8 mouse cellular contexts compared by ENCODE assay signal in genomic region chr2:127204932-127205331, GRCm38 (mm10). TPM values are rescaled to one million over a fixed set of nuclear protein-coding genes. Genes with fewer than 3 reads are reported as not detected.
DNase-seq lines count a peak whose midpoint lies in the region; ATAC-seq lines count a peak whose summit lies in the region.

No protein-coding gene starts in this region.

- no peak overlapping the region for H3K9ac ChIP-seq in kidney, embryonic 16.5 days (replicated peaks; ENCODE audit: low read length)

- no peak overlapping the region for H3K4me2 ChIP-seq in kidney, embryonic 16.5 days (replicated peaks; ENCODE audit: low read depth, low read length)

- no peaks in the 10 kb centered on the region for H3K27me3 ChIP-seq in kidney, embryonic 16.5 days (ENCODE audit: insufficient read depth, low read length)

- no peak overlapping the region for H3K27ac ChIP-seq in kidney, embryonic 16.5 days (ENCODE audit: low read length)

- 38% methylated on average over 3 of the region's 3 CpGs for WGBS in kidney, embryonic 16.5 days

- no peak for ATAC-seq in kidney, embryonic 16.5 days (ENCODE audit: low FRiP score, low TSS enrichment)
- ATAC-seq in activated CD4-positive, CD25-positive, alpha-beta regulatory T cell, adult 4 months: no peak

- H3K9me3 ChIP-seq in kidney, embryonic 16.5 days (ENCODE audit: low read length): no peaks in the 10 kb centered on the region

- peaks cover 11% of the 10 kb centered on the region for H3K4me1 ChIP-seq in kidney, embryonic 16.5 days (ENCODE audit: insufficient read depth, low read length)

- intact Hi-C loops in heart, postnatal 10 days (cut with DNase I): loop anchor here (1.0 to 10.0 kb wide), 2 partner anchors 39 to 110 kb away; no protein-coding TSS in a partner anchor
- intact Hi-C loops in left cerebral cortex, postnatal 36 days (cut with DNase I): loop anchor here (2.0 to 5.0 kb wide), 2 partner anchors 36 to 42 kb away; partner anchors contain the start of genes Ciao1 and Tmem127

- no peak overlapping the region for H3K4me3 ChIP-seq in kidney, embryonic 16.5 days (ENCODE audit: low read length)

- peak; percentile 21 for DNase-seq in kidney, adult 11 months
- DNase-seq in MEL-GATA-1-ER (ENCODE audit: extremely low read depth, low read depth): peak; percentile 35
- peak; percentile 62 for DNase-seq in cerebellum, adult 8-10 months
- DNase-seq in heart, postnatal 10 days: peak; percentile 67 to 76
- peak; percentile 38 to 46 for DNase-seq in left cerebral cortex, postnatal 36 days (ENCODE audit: low spot score in 2 of 2)
- peak; percentile 51 for DNase-seq in retina, postnatal 7 days (ENCODE audit: low read depth, low spot score)

- H3K36me3 ChIP-seq in kidney, embryonic 16.5 days (ENCODE audit: insufficient read depth, low read length): no peaks in the 10 kb centered on the region

RNA-seq across cellular contexts. Expression of gene 1810024B03Rik, which starts 3.1 kb away (rescaled TPM):
- 1.6 and 2.1 TPM in 2 replicates for polyA plus RNA-seq in kidney, embryonic 16.5 days (2015; fragmentation: Nextera tagmentation; extraction: Ambion mirVana)
- total RNA-seq in heart, postnatal 10 days (2021): under 1 TPM; 0.53 to 0.67 TPM
- total RNA-seq in left cerebral cortex, postnatal 36 days (2021): 1 to 10 TPM in 1 of 2 experiments, under 1 TPM in 1; 0.69 to 1.4 TPM
- polyA plus RNA-seq in activated CD4-positive, CD25-positive, alpha-beta regulatory T cell, adult 4 months (2017; shearing (Covaris generic)): 1 to 10 TPM in 1 of 2 experiments, under 1 TPM in 1; 0.92 to 1.5 TPM

RNA-seq across cellular contexts. Expression of gene Snrnp200, which starts 3.3 kb away (rescaled TPM):
- 67.2 and 70.5 TPM in 2 replicates for polyA plus RNA-seq in kidney, embryonic 16.5 days (2015; fragmentation: Nextera tagmentation; extraction: Ambion mirVana)
- total RNA-seq in heart, postnatal 10 days (2021): 10 to 100 TPM; 63.3 to 66.8 TPM
- total RNA-seq in left cerebral cortex, postnatal 36 days (2021): 10 to 100 TPM; 84.5 to 87.8 TPM
- polyA plus RNA-seq in activated CD4-positive, CD25-positive, alpha-beta regulatory T cell, adult 4 months (2017; shearing (Covaris generic)): 10 to 100 TPM; 34.2 to 51.7 TPM

RNA-seq across cellular contexts. Expression of gene Ciao1, which starts 42.7 kb away (rescaled TPM):
- 74.2 and 81.7 TPM in 2 replicates for polyA plus RNA-seq in kidney, embryonic 16.5 days (2015; fragmentation: Nextera tagmentation; extraction: Ambion mirVana)
- 10 to 100 TPM; 57.2 to 60.4 TPM for total RNA-seq in heart, postnatal 10 days (2021)
- total RNA-seq in left cerebral cortex, postnatal 36 days (2021): 10 to 100 TPM; 77.3 to 90.5 TPM
- 10 to 100 TPM; 33.0 to 49.2 TPM for polyA plus RNA-seq in activated CD4-positive, CD25-positive, alpha-beta regulatory T cell, adult 4 months (2017; shearing (Covaris generic))

RNA-seq across cellular contexts. Expression of gene Tmem127, which starts 42.8 kb away (rescaled TPM):
- polyA plus RNA-seq in kidney, embryonic 16.5 days (2015; fragmentation: Nextera tagmentation; extraction: Ambion mirVana): 29.0 and 29.5 TPM in 2 replicates
- total RNA-seq in heart, postnatal 10 days (2021): 10 to 100 TPM; 39.4 to 40.4 TPM
- total RNA-seq in left cerebral cortex, postnatal 36 days (2021): 10 to 100 TPM; 74.1 to 87.5 TPM
- polyA plus RNA-seq in activated CD4-positive, CD25-positive, alpha-beta regulatory T cell, adult 4 months (2017; shearing (Covaris generic)): 10 to 100 TPM; 50.2 to 63.5 TPM

Comparison
In these comparisons a context has a peak if more than half of its experiments do, and no peak if none do; other contexts are left out.
1. DNase-seq: peak in every context shown above with its lines; median percentile 72 in heart, postnatal 10 days; 62 in cerebellum, adult 8-10 months; 51 in retina, postnatal 7 days; 42 in left cerebral cortex, postnatal 36 days; 35 in MEL-GATA-1-ER; 21 in kidney, adult 11 months.